Mouse (Mus musculus) telencephalon, adult 2 months (tissue): Measurements from ENCODE around the gene Rgs18.

Experiments used
- DNase-seq: peaks from one replicate; pipeline ENCODE4 v3.0.0-alpha.2; 2011; ENCODE audit warnings: low read depth, low spot score

Rgs18 gene

DNA sequence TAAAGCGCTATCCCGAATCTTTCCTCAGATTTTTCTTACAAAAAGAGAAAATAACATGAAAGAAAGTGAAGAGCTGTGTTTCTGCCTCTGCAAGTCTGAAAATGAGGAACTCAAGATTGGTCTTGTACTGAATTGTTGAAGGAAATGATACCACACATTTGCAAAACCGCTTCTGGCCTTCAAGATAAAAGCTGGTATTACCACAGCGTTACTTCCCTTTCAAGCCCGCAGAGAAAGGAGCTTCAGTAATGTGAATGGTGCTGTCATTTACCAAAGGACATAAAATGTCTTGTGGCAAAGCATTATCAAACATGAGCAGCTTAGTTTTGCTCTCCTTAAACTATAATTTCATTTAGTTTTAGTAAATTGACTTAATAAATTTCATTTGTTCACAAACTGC lies at the start of gene Rgs18:
Gene Rgs18, minus strand, starts transcription at position 105 of the 400 bp plus-strand sequence.
- no peak for DNase-seq

DNA sequence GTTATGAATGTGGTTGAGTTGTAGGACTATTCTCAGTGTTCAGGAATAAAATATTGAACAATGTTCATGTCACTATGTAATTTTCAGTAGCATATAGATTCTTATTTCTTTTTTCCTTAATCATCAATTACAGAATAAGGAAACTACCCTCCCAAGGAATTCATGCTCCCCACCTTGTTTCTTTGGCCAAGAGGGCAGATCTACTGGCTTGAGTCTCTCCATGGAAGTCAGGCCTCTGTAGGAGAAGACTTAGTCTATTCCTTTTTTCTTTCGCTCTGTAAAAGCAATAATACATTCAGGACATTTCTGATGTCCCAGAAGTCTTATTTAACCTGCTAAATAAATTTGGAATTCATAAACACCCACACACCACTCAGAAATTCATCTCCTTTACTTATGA lies 841 bp downstream of the Rgs18 start:
- no peak for DNase-seq

GRCm38 (mm10) chr1:144766218-144766617 lies 9.0 kb downstream of the Rgs18 start:
- DNase-seq, result peak; percentile 9

DNA sequence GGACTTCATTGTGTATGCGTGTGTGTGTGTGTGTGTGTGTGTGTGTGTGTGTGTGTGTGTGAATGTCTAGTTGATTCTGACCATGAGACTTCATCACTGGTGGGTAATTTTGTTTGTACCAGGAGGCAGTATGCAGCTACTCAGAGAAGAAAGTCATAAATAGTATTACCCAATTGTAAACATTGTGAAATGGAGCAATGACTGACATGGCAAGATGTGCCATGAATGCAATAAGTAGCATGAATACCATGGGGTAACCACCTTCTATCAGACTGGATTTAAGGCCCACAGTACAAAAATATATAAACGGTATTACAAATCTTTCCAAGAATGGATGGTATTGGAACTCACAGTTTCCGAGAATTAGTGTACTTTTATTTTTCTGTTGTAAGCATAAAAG lies 14.4 kb downstream of the Rgs18 start:
- DNase-seq, result no peak

DNA sequence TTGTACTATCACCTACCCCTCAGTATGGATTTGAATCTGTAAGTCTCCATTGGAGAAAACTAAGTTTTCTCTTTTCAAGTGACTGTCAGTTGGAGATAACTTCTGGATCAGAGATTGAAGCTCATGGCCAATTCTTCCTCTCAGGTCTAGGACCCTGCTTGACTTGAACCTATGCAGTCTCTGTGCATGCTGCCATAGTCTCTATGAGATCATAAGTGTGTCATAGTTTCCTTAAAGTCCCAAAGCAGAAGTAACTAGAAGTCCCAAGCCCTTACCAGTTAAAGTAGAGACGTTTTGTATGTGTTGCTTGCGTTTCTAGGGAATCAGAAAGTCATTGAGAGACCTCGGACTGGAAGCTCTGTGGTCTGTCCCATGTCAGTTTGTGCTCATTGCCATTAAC lies 24.5 kb downstream of the Rgs18 start:
- DNase-seq, result no peak

DNA sequence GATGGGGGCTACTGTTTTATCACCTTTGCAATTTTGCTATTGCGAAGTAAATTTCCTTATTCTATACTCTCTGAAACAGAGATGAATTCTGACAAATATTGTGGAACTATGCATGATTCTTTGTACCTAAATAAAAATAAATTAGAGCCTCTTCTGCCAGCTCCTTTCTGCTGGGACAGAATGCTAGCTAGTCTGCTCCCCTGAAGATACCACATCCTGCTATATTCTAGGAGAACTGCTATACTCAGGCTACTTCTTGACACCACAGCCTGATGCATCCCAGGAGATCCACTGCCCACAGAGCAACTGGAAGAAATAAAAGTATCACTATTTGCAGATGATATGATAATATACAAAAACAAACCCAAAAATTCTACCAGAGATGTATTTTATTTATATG lies 29.1 kb downstream of the Rgs18 start:
- peak; percentile 31 for DNase-seq

GRCm38 (mm10) chr1:144737739-144738138 lies 37.5 kb downstream of the Rgs18 start:
- no peak for DNase-seq

- peak; percentile 28 for DNase-seq
Measured at GRCm38 (mm10) chr1:144720736-144721135, 54.5 kb downstream of the Rgs18 start.

DNA sequence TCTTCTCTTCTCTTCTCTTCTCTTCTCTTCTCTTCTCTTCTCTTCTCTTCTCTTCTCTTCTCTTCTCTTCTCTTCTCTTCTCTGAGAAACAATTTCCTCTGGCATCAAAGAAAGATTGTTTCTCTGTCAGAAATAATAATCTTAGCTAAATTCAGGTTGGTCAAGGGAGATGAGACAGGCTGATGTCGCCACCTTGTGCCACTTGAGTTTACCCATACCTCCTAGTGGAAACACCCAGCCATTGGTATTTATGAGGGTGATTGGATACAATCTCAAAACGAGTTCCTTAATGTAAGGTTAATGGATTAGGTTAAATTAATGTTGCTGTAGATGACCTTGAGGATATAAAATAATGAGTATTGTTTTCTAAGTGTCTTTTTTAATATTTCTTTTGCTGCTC lies 70.9 kb downstream of the Rgs18 start:
- DNase-seq, result no peak
